Mouse (Mus musculus) testis, adult 2 months (tissue): Measurements from ENCODE around the gene Gm49392. TPM values are rescaled to one million over a fixed set of nuclear protein-coding genes. Genes with fewer than 3 reads are reported as not detected.

ENCODE experiments used
- H3K27ac ChIP-seq: fragments of 200-500 bp; 2 replicates; pipeline ENCODE4 v1.5.1; 2012; ENCODE audit warnings: low read depth, low read length; ENCODE audit not compliant: control insufficient read depth, insufficient read depth
- H3K27me3 ChIP-seq: fragments of 200-500 bp; 2 replicates; pipeline ENCODE4 v1.6.1; 2012; ENCODE audit warnings: mild to moderate bottlenecking, low read length, moderate library complexity; ENCODE audit not compliant: control insufficient read depth, insufficient read depth
- H3K36me3 ChIP-seq: fragments of 200-500 bp; 2 replicates; pipeline ENCODE4 v1.6.1; 2012; ENCODE audit warnings: mild to moderate bottlenecking, low read length; ENCODE audit not compliant: control insufficient read depth, insufficient read depth
- H3K4me1 ChIP-seq: fragments of 200-500 bp; 2 replicates; pipeline ENCODE4 v1.6.1; 2012; ENCODE audit warnings: low read length; ENCODE audit not compliant: control insufficient read depth, insufficient read depth
- H3K4me3 ChIP-seq: fragments of 200-500 bp; 2 replicates; pipeline ENCODE4 v1.5.1; 2012; ENCODE audit warnings: low read depth, mild to moderate bottlenecking, low read length, moderate library complexity, mixed read lengths; ENCODE audit not compliant: control insufficient read depth
- CTCF ChIP-seq: fragments of 200-500 bp; IDR thresholded peaks from 2 replicates; pipeline ENCODE4 v1.5.1; 2012; ENCODE audit warnings: low read depth, mild to moderate bottlenecking, inconsistent platforms, low read length, moderate library complexity; ENCODE audit not compliant: control insufficient read depth, insufficient read depth, insufficient replicate concordance
- POLR2A ChIP-seq: fragments of 200-500 bp; IDR thresholded peaks from 2 replicates; pipeline ENCODE4 v1.6.1; 2012; ENCODE audit warnings: low read depth, mild to moderate bottlenecking, inconsistent platforms, low read length, moderate library complexity; ENCODE audit not compliant: control insufficient read depth
- polyA plus RNA-seq: library from polyadenylated mRNA; depleted of rRNA; stranded (reverse); fragments of >200 nt; gene quantifications from 2 replicates; pipeline ENCODE4 v1.2.3, GENCODE M21; 2012

Gm49392 gene
- polyA plus RNA-seq, 1 experiment = 0.12 TPM

DNA sequence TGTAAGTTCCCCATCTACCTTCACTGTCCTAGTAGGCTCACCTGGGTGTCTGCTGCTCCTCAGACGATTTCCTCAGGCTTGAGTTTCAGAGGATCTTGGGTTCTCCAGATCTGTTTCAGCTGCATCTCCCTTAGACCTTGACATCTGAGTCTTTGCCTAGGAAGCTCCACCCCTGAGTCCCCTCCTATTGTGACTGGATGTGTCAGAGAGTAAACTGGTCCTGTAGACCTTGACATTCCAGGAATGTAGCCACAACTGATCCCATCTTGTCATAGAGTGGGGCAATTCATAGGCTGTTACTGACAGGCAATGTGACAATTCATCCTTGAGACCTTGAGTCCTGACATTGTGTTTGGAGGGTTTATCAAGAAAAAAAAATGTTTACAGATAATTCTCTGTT lies 32.4 kb downstream of the Gm49392 start, which contains the start of gene 4930486L24Rik:
TSS of gene 4930486L24Rik (minus strand) at position 195 of the 400 bp plus-strand sequence.
- TF ChIP-seq CTCF = no peak
- TF ChIP-seq POLR2A = no peak
- H3K36me3 ChIP-seq = no peaks in the 10 kb centered on the region
- no peaks in the 10 kb centered on the region for H3K27me3 ChIP-seq
- H3K4me3 ChIP-seq = no peak within 1 kb of the TSS
- H3K27ac ChIP-seq = no peak within 1 kb of the TSS
- H3K4me1 ChIP-seq = no peaks in the 10 kb centered on the region

DNA sequence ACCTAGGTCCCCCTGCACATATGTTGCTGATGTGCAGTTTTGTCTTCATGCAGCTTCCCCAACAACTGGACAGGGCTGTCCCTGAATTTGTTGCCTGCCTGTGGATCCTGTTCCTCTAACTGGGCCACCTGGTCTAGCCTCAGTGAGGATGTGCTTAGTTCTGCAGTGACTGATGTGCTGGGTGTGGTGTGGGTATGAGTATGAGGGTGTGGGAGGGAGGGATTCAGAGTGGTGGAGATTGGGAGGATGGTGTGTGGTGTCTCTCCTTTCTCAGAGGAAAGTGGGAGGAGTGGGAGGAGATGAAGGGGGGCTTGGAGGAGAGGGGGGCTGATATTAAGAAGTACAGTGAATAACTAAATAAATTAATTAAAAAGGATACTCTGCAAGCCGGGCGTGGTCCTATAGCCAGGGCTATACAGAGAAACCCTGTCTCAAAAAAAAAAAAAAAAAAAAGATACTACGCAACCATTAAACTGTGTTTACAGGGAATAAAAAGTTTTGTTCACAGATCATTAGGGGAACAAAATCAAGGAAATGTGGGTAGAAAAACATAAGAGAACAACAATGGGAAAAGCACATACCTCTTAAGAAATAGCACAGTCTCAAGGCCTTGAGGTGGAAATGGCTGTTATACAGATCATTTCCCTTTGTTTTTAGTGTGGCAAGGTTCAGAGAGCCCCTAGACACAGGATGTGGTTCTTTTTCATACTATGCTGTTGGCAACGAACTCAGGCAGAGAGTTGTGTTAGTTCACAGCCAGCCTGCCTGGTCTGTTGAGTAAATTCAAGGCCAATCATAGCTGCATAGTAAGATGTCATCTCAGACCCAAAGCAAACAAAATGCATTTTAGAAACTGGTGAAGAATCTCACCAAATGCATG lies 48.2 kb downstream of the Gm49392 start:
- TF ChIP-seq POLR2A (no peak), CTCF (no peak)
- Histone ChIP-seq H3K36me3 (no peaks in the 10 kb centered on the region), H3K27ac (no peak overlapping the region), H3K4me3 (no peak overlapping the region), H3K27me3 (no peaks in the 10 kb centered on the region), H3K4me1 (no peaks in the 10 kb centered on the region)

DNA sequence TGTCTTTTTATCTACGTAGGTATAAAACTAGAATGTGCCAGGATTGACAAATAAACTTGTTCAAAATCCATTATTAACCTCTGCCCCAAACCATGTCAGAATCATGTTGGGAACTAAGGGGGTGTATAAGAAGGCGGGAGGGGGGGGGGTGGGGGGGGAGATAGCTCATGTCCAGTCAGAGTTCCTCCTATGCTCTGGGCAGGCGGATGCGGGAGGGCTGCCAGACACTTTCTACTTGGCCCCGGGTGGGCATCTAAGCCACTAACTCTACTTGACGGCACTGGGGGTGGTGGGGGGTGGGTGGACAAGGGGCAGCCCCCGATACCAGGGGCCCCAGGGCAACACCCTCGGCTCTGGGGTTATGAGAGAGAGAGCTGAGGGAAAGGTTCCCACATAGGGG lies 53.5 kb downstream of the Gm49392 start:
- H3K4me1 ChIP-seq = no peaks in the 10 kb centered on the region; the same call in 1 of the 2 replicates
- no peak overlapping the region for H3K27ac ChIP-seq
- H3K36me3 ChIP-seq = no peaks in the 10 kb centered on the region
- H3K4me3 ChIP-seq = peak overlapping the region; percentile 43
- H3K27me3 ChIP-seq = no peaks in the 10 kb centered on the region
- TF ChIP-seq CTCF (no peak), POLR2A (no peak)

DNA sequence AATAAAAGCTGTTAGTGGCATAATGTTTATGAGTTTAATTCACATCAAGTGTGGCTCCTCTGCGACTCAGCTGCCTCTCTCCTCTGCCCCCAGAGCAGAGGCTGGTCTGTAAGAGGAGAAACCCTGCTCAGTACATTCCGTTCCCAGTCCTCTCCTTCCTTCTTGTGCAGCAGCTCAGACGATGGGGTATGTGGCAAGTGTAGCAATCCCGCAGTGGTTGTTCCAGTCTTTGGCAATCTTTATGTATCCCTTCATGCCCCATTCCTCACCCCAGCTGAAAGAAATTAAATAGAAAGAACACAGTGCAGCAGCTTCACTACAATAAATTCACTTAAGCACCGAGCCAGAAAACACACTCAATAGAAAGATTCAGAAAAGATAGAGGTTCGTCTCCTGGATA lies 54.0 kb downstream of the Gm49392 start:
- Histone ChIP-seq H3K36me3 (no peaks in the 10 kb centered on the region), H3K27ac (no peak overlapping the region), H3K4me1 (no peaks in the 10 kb centered on the region; the same call in 1 of the 2 replicates), H3K27me3 (no peaks in the 10 kb centered on the region), H3K4me3 (no peak overlapping the region)
- TF ChIP-seq POLR2A (no peak), CTCF (no peak)

DNA sequence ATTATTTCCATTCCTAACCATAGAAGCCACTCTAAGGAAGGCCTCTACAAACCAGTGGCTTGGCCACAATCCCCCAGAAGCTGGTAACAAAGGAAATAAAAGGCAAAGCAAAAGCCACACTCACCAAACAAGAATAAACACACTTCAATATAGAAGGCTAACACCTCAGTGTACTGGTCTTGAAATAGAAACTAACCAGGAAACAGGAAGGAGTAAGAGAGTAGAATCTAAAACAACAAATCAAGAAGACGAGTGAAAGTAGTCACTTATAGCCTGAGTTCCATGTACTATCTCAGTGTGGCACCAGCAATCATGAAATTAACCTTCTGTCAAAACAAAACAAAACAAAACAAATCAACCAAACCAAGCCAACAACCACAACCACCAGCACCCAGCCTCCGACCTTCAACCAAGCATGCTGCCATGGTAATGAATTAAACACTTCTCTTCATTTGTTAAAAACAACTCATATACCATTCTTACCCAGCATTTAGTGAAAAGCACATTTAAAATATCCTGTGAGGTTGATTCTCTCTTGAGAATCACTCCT lies 57.3 kb downstream of the Gm49392 start:
- Histone ChIP-seq H3K4me1 (no peaks in the 10 kb centered on the region; the same call in 1 of the 2 replicates), H3K27me3 (no peaks in the 10 kb centered on the region), H3K4me3 (no peak overlapping the region), H3K36me3 (no peaks in the 10 kb centered on the region), H3K27ac (no peak overlapping the region)
- TF ChIP-seq CTCF (no peak), POLR2A (no peak)

DNA sequence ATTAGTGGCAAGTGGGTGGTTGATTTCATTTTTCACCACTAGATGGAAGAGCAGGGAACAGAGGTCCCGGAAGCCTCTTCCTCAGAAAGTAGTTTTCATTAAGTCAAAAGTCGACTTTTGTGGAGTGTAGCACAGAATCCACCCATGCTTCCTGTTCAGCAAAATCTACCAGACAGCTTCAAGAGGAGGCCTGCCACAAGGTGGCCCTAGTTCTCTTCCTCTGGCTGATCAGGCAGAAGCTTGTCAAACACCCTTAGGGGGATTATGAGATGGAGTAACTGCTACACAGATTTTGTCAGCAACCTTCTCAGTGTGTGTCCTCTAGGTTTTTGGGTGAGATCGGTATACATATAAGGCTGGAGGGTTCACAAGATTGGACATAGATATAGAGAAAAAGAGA lies 70.6 kb downstream of the Gm49392 start:
- H3K27ac ChIP-seq = no peak overlapping the region
- no peaks in the 10 kb centered on the region for H3K36me3 ChIP-seq
- no peaks in the 10 kb centered on the region for H3K4me1 ChIP-seq
- H3K4me3 ChIP-seq = no peak overlapping the region
- H3K27me3 ChIP-seq = no peaks in the 10 kb centered on the region
- TF ChIP-seq POLR2A (no peak), CTCF (no peak)

DNA sequence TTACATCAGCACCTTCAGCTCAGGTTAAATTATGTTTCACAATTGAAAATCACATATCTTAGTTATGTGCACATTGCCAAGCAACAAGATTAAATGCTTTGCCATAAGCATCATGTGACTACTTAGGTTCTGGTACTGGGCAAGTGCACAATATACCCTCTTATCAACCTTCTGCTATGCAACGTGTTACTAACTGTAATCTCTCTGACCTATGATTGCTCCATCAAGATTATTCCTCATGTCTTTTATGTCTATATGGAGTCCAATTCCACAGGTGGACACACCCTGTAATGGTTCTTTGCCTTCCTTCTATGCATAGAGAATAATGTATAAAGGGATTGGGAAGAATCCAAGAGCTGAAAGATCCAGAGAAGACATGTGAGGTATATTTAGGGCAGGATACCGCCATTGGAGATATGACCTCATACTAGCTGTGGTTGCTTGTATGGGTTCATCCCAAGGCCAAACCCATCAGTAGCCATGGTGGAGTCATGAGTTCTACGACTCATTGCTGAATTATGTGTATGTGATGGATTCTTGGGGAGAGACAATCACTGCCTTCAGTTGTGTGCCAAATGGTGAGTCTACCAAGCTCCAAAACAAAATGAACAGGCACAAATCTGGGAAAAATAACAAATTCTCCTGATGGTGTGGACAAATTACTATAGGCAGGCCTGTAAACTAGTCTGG lies 76.1 kb downstream of the Gm49392 start:
- Histone ChIP-seq H3K27ac (no peak overlapping the region), H3K4me3 (no peak overlapping the region), H3K27me3 (no peaks in the 10 kb centered on the region), H3K4me1 (no peaks in the 10 kb centered on the region), H3K36me3 (no peaks in the 10 kb centered on the region)
- TF ChIP-seq POLR2A = no peak
- no peak for TF ChIP-seq CTCF
